Mouse (Mus musculus) hindbrain, embryonic 11.5 days (tissue): ENCODE results near the gene Olfr145. TPM values are rescaled to one million over a fixed set of nuclear protein-coding genes. Genes with fewer than 3 reads are reported as not detected.

Experiments used
- ATAC-seq: fragments of 200-750 bp; cut with Nextera tagmentation; 2 replicates; pipeline ENCODE4 v1.8.0; 2017; ENCODE audit warnings: mild to moderate bottlenecking, moderate TSS enrichment, moderate library complexity; ENCODE audit not compliant: low FRiP score
- DNase-seq: peaks from one replicate; pipeline ENCODE4 v3.0.0-alpha.2; 2015; ENCODE audit warnings: low spot score
- H3K27ac ChIP-seq: fragments of 300-500 bp; sonication (generic); 2 replicates; pipeline ENCODE4 v1.5.1; 2014; ENCODE audit warnings: mild to moderate bottlenecking, low read depth, low read length
- H3K27me3 ChIP-seq: fragments of 300-500 bp; sonication (generic); 2 replicates; pipeline ENCODE4 v1.6.1; 2014; ENCODE audit warnings: mild to moderate bottlenecking, low read length, moderate library complexity, mixed read lengths; ENCODE audit not compliant: control insufficient read depth, insufficient read depth
- H3K36me3 ChIP-seq: fragments of 300-500 bp; sonication (generic); 2 replicates; pipeline ENCODE4 v1.6.1; 2014; ENCODE audit warnings: mild to moderate bottlenecking, low read length, moderate library complexity, mixed read lengths; ENCODE audit not compliant: control insufficient read depth, insufficient read depth
- H3K4me1 ChIP-seq: fragments of 300-500 bp; sonication (generic); replicated peaks from 2 replicates; pipeline ENCODE4 v1.6.1; 2014; ENCODE audit warnings: low read length, mixed read lengths; ENCODE audit not compliant: control insufficient read depth, insufficient read depth
- H3K4me2 ChIP-seq: fragments of 300-500 bp; sonication (generic); replicated peaks from 2 replicates; pipeline ENCODE4 v1.6.1; 2014; ENCODE audit warnings: mild to moderate bottlenecking, low read depth, low read length
- H3K4me3 ChIP-seq: fragments of 300-500 bp; sonication (generic); 2 replicates; pipeline ENCODE4 v1.5.1; 2014; ENCODE audit warnings: low read depth, low read length
- H3K9ac ChIP-seq: fragments of 300-500 bp; sonication (generic); 2 replicates; pipeline ENCODE4 v1.6.1; 2014; ENCODE audit warnings: low read depth, low read length
- H3K9me3 ChIP-seq: fragments of 300-500 bp; sonication (generic); 2 replicates; pipeline ENCODE4 v1.6.1; 2016; ENCODE audit warnings: low read length; ENCODE audit not compliant: control insufficient read depth
- WGBS: fragments of 180-500 bp; shearing (Covaris S2); extraction: QIAGEN DNeasy Blood & Tissue Kit; methylation state at CpG from one replicate; pipeline ENCODE4 v1.1.7; 2014; 5-methylcytosine and 5-hydroxymethylcytosine counted together
- polyA plus RNA-seq: library from polyadenylated mRNA; unstranded; fragments of >200 nt; fragmentation: Nextera tagmentation; extraction: Ambion mirVana; gene quantifications from 2 replicates; pipeline ENCODE4 v1.2.1, GENCODE M21; 2014

Olfr145 gene
- not detected in 2 replicates for polyA plus RNA-seq

DNA sequence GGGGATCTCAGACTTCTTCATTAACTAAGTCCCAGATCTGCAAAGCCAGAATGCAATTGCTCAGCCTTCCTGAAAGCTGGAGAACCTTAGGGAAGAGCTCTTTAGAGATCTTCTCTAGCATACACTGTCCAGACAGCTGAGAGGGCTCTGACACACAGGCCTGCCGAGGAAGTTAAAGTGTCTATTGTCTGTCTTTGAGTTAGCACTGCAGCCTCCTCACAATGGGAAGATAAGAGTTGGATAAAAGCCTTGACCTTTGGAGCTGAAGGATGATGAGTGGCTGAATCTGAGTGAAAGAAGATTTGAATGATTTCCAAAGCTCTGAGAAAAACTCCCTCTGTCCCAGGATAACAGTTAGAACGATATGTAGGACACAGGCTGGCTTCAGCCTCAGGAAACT is at the start of gene Olfr145:
Gene Olfr145 (plus strand): TSS at position 64 of the 400 bp plus-strand sequence.
- Histone ChIP-seq H3K4me1 (no peaks in the 10 kb centered on the region), H3K9me3 (no peaks in the 10 kb centered on the region), H3K4me3 (no peak within 1 kb of the TSS), H3K27ac (no peak within 1 kb of the TSS), H3K4me2 (no peak within 1 kb of the TSS), H3K27me3 (no peaks in the 10 kb centered on the region), H3K36me3 (no peaks in the 10 kb centered on the region), H3K9ac (no peak within 1 kb of the TSS)
- WGBS = 21% methylated on average over 2 of the region's 2 CpGs
- DNase-seq = no peak
- ATAC-seq = no peak

DNA sequence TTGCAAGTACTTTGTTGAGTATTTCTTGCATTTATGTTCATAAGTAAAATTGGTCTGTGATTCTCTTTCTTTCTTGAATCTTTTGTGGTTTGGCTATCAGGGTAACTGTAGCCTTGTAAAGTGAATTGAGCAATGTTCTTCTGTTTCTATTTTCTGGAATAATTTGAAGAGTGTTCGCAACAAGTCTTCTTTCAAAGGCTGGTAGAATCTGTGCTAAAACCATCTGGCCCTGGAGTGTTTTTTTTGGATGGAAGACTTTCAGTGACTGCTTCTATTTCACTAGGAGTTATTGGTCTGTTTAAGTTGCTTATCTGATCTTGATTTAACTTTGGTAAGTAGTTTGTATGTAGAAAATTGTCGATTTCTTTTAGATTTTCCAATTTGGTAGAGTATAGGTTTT is 47.3 kb upstream of the Olfr145 start:
- WGBS = 90% methylated on average over 2 of the region's 2 CpGs
- DNase-seq (no peak), ATAC-seq (no peak)
- H3K36me3 ChIP-seq = no peaks in the 10 kb centered on the region
- no peak overlapping the region for H3K4me2 ChIP-seq
- no peaks in the 10 kb centered on the region for H3K27me3 ChIP-seq
- H3K4me1 ChIP-seq = no peaks in the 10 kb centered on the region
- no peaks in the 10 kb centered on the region for H3K9me3 ChIP-seq
- no peak overlapping the region for H3K27ac ChIP-seq
- H3K9ac ChIP-seq = no peak overlapping the region
- H3K4me3 ChIP-seq = no peak overlapping the region

DNA sequence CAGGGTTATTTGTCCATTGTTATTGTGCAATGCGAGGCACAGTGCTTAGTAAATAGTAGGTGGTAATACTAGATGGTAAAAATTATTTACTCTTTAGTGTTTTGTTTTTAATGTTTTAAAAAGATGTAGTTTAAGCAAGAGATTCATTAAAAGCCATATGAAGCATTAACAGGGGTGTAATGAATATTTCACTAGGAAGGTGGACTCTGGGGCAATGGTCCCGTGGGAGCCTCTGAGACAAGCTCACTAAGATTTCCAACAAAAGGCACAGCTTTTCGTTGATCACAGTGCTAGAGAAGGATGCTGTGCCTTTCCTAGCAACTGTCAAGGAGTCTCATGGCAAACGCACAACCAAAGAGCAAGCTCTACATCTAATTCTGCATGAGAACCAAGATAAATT is 42.6 kb upstream of the Olfr145 start, which contains the start of gene Olfr877:
Gene Olfr877 (plus strand): TSS at position 301 of the 400 bp plus-strand sequence.
- no peak within 1 kb of the TSS for H3K9ac ChIP-seq
- H3K27ac ChIP-seq = no peak within 1 kb of the TSS
- H3K4me3 ChIP-seq = no peak within 1 kb of the TSS
- H3K36me3 ChIP-seq = no peaks in the 10 kb centered on the region
- H3K27me3 ChIP-seq = no peaks in the 10 kb centered on the region
- no peaks in the 10 kb centered on the region for H3K4me1 ChIP-seq
- DNase-seq (no peak), ATAC-seq (no peak)
- no peaks in the 10 kb centered on the region for H3K9me3 ChIP-seq
- H3K4me2 ChIP-seq = no peak within 1 kb of the TSS
- 83% methylated on average over 4 of the region's 4 CpGs for WGBS

DNA sequence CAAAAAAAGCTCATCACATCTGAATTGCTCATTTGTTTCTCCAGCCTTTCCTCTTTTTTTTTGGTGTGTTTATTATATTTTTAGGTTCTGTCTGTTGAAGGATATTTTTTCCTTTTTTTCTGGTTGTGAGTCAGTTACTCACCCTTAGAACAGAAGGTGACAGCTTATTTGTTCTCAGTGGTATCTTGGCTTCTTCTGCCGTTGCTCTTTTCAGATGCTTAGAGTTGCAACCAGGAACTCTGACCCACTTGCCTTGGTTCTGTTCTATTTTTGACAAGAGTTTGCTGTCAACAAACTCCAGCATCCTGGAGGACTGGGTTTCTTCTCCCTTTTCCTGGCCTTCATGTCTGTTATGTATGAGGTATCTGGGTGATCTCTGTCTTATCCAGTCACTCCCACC is 33.2 kb upstream of the Olfr145 start:
- H3K36me3 ChIP-seq = no peaks in the 10 kb centered on the region
- no peak overlapping the region for H3K4me3 ChIP-seq
- no peaks in the 10 kb centered on the region for H3K9me3 ChIP-seq
- no peaks in the 10 kb centered on the region for H3K27me3 ChIP-seq
- H3K4me1 ChIP-seq = no peaks in the 10 kb centered on the region
- no peak overlapping the region for H3K4me2 ChIP-seq
- DNase-seq (no peak), ATAC-seq (no peak)
- H3K9ac ChIP-seq = no peak overlapping the region
- 77% methylated on average over 1 of the region's 1 CpGs for WGBS
- no peak overlapping the region for H3K27ac ChIP-seq

DNA sequence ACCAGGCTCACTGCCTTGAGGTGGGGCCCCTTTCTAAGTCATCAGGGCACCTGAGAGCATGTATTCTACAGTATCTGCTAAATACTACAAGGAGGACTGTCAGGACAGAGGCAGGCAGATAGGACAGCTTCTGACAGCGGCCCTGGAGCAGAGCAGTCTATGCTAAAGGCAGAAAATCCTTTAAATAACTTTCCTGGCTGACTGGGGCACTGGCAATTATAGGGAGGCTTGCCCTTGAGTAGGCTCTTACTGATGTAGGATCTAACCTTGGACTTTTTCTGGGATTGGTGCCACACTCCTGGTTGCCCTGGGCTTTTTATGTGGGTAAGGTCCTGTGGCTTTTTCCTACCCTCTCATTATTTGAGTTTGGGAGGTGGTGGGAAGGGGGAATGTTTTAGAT is 26.3 kb upstream of the Olfr145 start:
- 77% methylated on average over 1 of the region's 1 CpGs for WGBS
- Histone ChIP-seq H3K9ac (no peak overlapping the region), H3K4me2 (no peak overlapping the region), H3K36me3 (no peaks in the 10 kb centered on the region), H3K9me3 (no peaks in the 10 kb centered on the region), H3K4me3 (no peak overlapping the region), H3K27ac (no peak overlapping the region), H3K4me1 (no peaks in the 10 kb centered on the region), H3K27me3 (no peaks in the 10 kb centered on the region)
- DNase-seq (no peak), ATAC-seq (no peak)

DNA sequence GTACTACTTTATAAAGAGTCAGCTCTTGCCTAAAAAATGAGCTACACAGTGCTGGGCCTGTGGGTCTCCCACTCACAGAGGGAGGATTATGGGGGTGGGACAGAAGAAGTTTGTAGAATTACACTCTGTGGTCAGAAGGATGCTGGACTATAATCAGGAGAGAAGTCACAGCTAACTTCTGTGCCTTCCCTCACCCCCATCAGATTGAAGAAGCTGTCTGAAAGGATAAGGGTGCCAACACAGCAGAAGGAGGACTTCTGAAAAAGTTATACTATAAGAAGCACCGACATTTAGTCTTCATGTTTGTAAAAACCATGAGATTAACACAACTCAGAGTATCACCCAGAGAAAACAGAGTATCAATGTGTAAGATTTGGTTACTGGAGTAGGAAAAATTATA is 25.4 kb upstream of the Olfr145 start:
- Histone ChIP-seq H3K27me3 (no peaks in the 10 kb centered on the region), H3K9ac (no peak overlapping the region), H3K4me3 (no peak overlapping the region), H3K4me1 (no peaks in the 10 kb centered on the region), H3K27ac (no peak overlapping the region), H3K36me3 (no peaks in the 10 kb centered on the region), H3K9me3 (no peaks in the 10 kb centered on the region), H3K4me2 (no peak overlapping the region)
- ATAC-seq (no peak), DNase-seq (no peak)
- 76% methylated on average over 1 of the region's 1 CpGs for WGBS

DNA sequence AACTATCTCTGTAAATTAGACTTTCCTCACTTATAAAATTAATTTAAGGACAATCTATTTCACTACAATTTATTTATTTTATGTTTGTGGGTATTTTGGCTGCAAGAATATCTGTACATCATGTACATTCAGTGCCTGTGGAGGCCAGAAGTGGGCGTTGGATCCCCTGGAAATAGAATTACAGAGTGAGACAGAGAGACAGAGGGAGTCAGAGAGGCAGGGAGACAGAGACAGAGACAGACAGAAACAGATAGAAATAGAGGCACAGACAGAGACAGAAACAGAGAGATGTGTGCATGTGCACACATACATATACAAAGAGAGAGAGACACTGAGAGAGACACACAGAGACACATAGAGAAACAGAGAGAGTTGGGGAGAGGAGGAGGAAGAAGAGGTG is 25.0 kb upstream of the Olfr145 start:
- no peak overlapping the region for H3K4me3 ChIP-seq
- H3K36me3 ChIP-seq = no peaks in the 10 kb centered on the region
- 63% methylated on average over 1 of the region's 1 CpGs for WGBS

DNA sequence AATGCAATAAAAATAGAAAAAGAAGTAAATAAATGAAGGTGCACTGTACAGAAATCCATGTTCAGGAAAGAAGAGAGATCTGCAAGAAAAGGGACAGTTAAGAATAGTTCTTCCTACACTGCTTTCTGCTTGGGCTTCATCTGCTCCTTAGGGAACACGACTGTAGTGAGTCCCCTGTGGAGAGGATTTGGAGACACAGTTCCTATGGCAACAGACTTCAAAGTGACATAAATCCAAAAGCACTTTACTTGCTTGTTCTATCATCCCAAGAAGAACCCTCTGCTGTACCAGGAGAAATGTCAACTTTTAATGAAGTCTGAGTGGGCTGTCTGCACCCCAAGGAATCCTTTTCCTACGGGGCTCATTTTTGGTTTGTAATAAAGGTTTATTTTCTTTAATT is 5.6 kb upstream of the Olfr145 start:
- H3K9me3 ChIP-seq = no peaks in the 10 kb centered on the region
- ATAC-seq (no peak), DNase-seq (no peak)
- H3K9ac ChIP-seq = no peak overlapping the region
- no peaks in the 10 kb centered on the region for H3K27me3 ChIP-seq
- no peaks in the 10 kb centered on the region for H3K36me3 ChIP-seq
- WGBS = 36% methylated on average over 2 of the region's 2 CpGs
- no peaks in the 10 kb centered on the region for H3K4me1 ChIP-seq
- no peak overlapping the region for H3K27ac ChIP-seq
- no peak overlapping the region for H3K4me2 ChIP-seq
- no peak overlapping the region for H3K4me3 ChIP-seq

More for the DNA sequence above, 25.0 kb upstream of the Olfr145 start:
- ATAC-seq = no peak
- Histone ChIP-seq H3K4me2 (no peak overlapping the region), H3K4me1 (no peaks in the 10 kb centered on the region), H3K9ac (no peak overlapping the region), H3K27me3 (no peaks in the 10 kb centered on the region), H3K9me3 (no peaks in the 10 kb centered on the region), H3K27ac (no peak overlapping the region)
- DNase-seq = no peak

DNA sequence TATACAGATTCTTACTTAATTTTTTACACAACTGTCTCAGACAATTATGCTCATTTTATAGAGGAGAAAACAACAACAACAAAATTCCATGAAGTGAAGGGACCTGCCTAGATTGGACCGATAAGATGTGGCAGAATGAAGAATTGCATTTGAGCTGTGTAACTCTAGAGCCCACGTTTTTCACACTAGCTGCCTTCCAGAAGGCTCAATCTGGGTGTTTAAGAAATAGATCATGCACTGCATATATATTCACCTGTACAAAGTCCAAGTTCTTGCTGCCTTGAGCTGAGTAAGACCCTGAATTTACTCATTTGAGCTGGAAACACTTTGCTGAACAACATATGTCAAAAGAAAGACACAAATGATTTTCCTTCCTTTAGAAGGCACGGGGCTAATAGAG is 9.0 kb downstream of the Olfr145 start:
- ATAC-seq = no peak
- H3K27ac ChIP-seq = no peak overlapping the region
- no peak overlapping the region for H3K9ac ChIP-seq
- no peak overlapping the region for H3K4me2 ChIP-seq
- no peaks in the 10 kb centered on the region for H3K27me3 ChIP-seq
- no peaks in the 10 kb centered on the region for H3K9me3 ChIP-seq
- no peak overlapping the region for H3K4me3 ChIP-seq
- H3K36me3 ChIP-seq = no peaks in the 10 kb centered on the region
- WGBS = 76% methylated on average over 3 of the region's 3 CpGs
- H3K4me1 ChIP-seq = no peaks in the 10 kb centered on the region
- DNase-seq = no peak
